In the genomic region with DNA sequence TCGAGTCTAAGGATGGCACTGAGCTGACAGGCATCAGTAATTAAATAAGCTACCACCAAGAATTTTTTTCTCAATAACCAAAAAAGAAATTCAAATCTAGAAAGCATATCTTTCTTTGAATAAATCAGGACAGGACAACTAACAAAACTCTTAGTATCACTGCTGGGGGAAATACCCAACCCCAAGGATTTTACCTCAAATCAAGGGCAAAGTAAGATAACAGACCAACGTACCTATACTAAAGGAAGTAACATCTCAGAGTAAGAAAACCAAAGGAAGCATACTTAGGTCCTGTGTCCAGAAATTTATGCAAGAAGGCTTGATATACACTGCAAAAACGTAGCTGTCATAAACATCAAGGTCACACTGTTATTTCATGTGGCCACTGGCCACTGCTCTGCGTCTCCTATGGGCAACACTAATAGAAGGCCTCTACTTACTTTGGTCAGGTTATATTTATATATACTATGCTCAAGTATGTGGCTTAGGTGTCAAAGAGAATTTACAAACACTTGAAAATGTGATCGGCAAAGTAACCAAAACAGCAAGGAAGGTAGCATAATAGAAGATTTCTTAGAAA, we compare ENCODE assay signal across 8 mouse cellular contexts. TPM values are rescaled to one million over a fixed set of nuclear protein-coding genes. Genes with fewer than 3 reads are reported as not detected.
DNase-seq lines count a peak whose midpoint lies in the region; ATAC-seq lines count a peak whose summit lies in the region.

No protein-coding gene starts in this region.

- no peak for ATAC-seq in heart, embryonic 15.5 days (replicated peaks; ENCODE audit: insufficient number of reproducible peaks, insufficient read depth, low FRiP score, low read depth)
- ATAC-seq in activated CD4-positive, CD25-positive, alpha-beta regulatory T cell, adult 4 months = peak; percentile 9
- no peak for ATAC-seq in hindbrain, embryonic 12.5 days (ENCODE audit: low FRiP score)
- no peak for ATAC-seq in midbrain, embryonic 11.5 days (ENCODE audit: low FRiP score)
- no peak for ATAC-seq in megakaryocyte-erythroid progenitor cell, adult 5-6 weeks (replicated peaks; ENCODE audit: low FRiP score, low TSS enrichment, poor library complexity, severe bottlenecking)

- DNase-seq in heart, adult 9 months (ENCODE audit: low spot score in 2 of 2) = no peak
- DNase-seq in midbrain, embryonic 11.5 days (ENCODE audit: low spot score, missing footprints) = no peak
- DNase-seq in adrenal gland, adult 2 months = no peak
- no peak for DNase-seq in embryo, embryonic 10.5 days (ENCODE audit: low spot score)

- peaks cover 7% of the 10 kb centered on the region for H3K4me1 ChIP-seq in heart, embryonic 15.5 days (replicated peaks)
- peaks cover 11% of the 10 kb centered on the region for H3K4me1 ChIP-seq in hindbrain, embryonic 12.5 days
- peaks cover 8% of the 10 kb centered on the region for H3K4me1 ChIP-seq in midbrain, embryonic 11.5 days (ENCODE audit: control insufficient read depth, insufficient read depth, low read length)

- H3K4me3 ChIP-seq in heart, embryonic 15.5 days = peak overlapping the region; percentile 69
- peak overlapping the region; percentile 56 for H3K4me3 ChIP-seq in hindbrain, embryonic 12.5 days
- peak overlapping the region; percentile 88 for H3K4me3 ChIP-seq in midbrain, embryonic 11.5 days (ENCODE audit: low read depth, low read length)

- 62% methylated on average over 5 of the region's 5 CpGs for WGBS in heart, embryonic 15.5 days
- 82% methylated on average over 5 of the region's 5 CpGs for WGBS in hindbrain, embryonic 12.5 days
- 76% methylated on average over 5 of the region's 5 CpGs for WGBS in midbrain, embryonic 11.5 days

- peak overlapping the region; percentile 81 for H3K4me2 ChIP-seq in heart, embryonic 15.5 days
- peak overlapping the region; percentile 73 for H3K4me2 ChIP-seq in hindbrain, embryonic 12.5 days (replicated peaks)
- peak overlapping the region; percentile 81 for H3K4me2 ChIP-seq in midbrain, embryonic 11.5 days

- peak overlapping the region; percentile 63 for H3K9ac ChIP-seq in heart, embryonic 15.5 days
- H3K9ac ChIP-seq in hindbrain, embryonic 12.5 days = peak overlapping the region; percentile 79
- peak overlapping the region; percentile 87 for H3K9ac ChIP-seq in midbrain, embryonic 11.5 days (ENCODE audit: low read length)

- H3K9me3 ChIP-seq in heart, embryonic 15.5 days (replicated peaks) = no peaks in the 10 kb centered on the region
- H3K9me3 ChIP-seq in hindbrain, embryonic 12.5 days (replicated peaks) = no peaks in the 10 kb centered on the region
- no peaks in the 10 kb centered on the region for H3K9me3 ChIP-seq in midbrain, embryonic 11.5 days (ENCODE audit: control insufficient read depth, low read length)

- H3K27me3 ChIP-seq in heart, embryonic 15.5 days = no peaks in the 10 kb centered on the region
- H3K27me3 ChIP-seq in hindbrain, embryonic 12.5 days = no peaks in the 10 kb centered on the region
- no peaks in the 10 kb centered on the region for H3K27me3 ChIP-seq in midbrain, embryonic 11.5 days (ENCODE audit: control insufficient read depth, insufficient read depth, low read length)

- no peaks in the 10 kb centered on the region for H3K36me3 ChIP-seq in heart, embryonic 15.5 days
- H3K36me3 ChIP-seq in hindbrain, embryonic 12.5 days = no peaks in the 10 kb centered on the region
- no peaks in the 10 kb centered on the region for H3K36me3 ChIP-seq in midbrain, embryonic 11.5 days (ENCODE audit: control insufficient read depth, insufficient read depth, low read length)

- peak overlapping the region; percentile 98; the same call in 1 of the 2 replicates for H3K27ac ChIP-seq in heart, embryonic 15.5 days
- no peak overlapping the region for H3K27ac ChIP-seq in hindbrain, embryonic 12.5 days
- no peak overlapping the region for H3K27ac ChIP-seq in midbrain, embryonic 11.5 days (ENCODE audit: low read depth, low read length)

RNA-seq across cellular contexts. Expression of gene Wdr37, which starts 2.0 kb away (rescaled TPM):
- polyA plus RNA-seq in heart, embryonic 15.5 days (2015; fragmentation: Nextera tagmentation; extraction: Ambion mirVana) = 15.5 and 19.8 TPM in 2 replicates
- 10 to 100 TPM; 41.7 to 47.6 TPM for polyA plus RNA-seq in activated CD4-positive, CD25-positive, alpha-beta regulatory T cell, adult 4 months (2017; shearing (Covaris generic))
- polyA plus RNA-seq in hindbrain, embryonic 12.5 days (2016; fragmentation: Nextera tagmentation; extraction: Ambion mirVana) = 56.7 and 62.9 TPM in 2 replicates
- polyA plus RNA-seq in midbrain, embryonic 11.5 days (2014; fragmentation: Nextera tagmentation; extraction: Ambion mirVana) = 46.2 and 53.9 TPM in 2 replicates
- 15.6 and 25.5 TPM in 2 replicates for total RNA-seq in megakaryocyte-erythroid progenitor cell, adult 5-6 weeks (2014; fragmentation: Nextera tagmentation)
- 29.4 and 34.1 TPM in 2 replicates for total RNA-seq in megakaryocyte-erythroid progenitor cell, adult 5-6 weeks (2017)
- total RNA-seq in adrenal gland, adult 2 months (2021) = 10 to 100 TPM; 34.4 to 46.4 TPM
- polyA plus RNA-seq in adrenal gland, adult 2 months (2012; rRNA removed) = 5.8 and 7.7 TPM in 2 replicates

RNA-seq across cellular contexts. Expression of gene Idi1, which starts 15.6 kb away (rescaled TPM):
- polyA plus RNA-seq in heart, embryonic 15.5 days (2015; fragmentation: Nextera tagmentation; extraction: Ambion mirVana) = 38.2 and 49.3 TPM in 2 replicates
- 10 to 100 TPM; 37.8 to 53.1 TPM for polyA plus RNA-seq in activated CD4-positive, CD25-positive, alpha-beta regulatory T cell, adult 4 months (2017; shearing (Covaris generic))
- 104 and 109 TPM in 2 replicates for polyA plus RNA-seq in hindbrain, embryonic 12.5 days (2016; fragmentation: Nextera tagmentation; extraction: Ambion mirVana)
- 179 and 207 TPM in 2 replicates for polyA plus RNA-seq in midbrain, embryonic 11.5 days (2014; fragmentation: Nextera tagmentation; extraction: Ambion mirVana)
- 25.7 and 30.0 TPM in 2 replicates for total RNA-seq in megakaryocyte-erythroid progenitor cell, adult 5-6 weeks (2014; fragmentation: Nextera tagmentation)
- 64.9 and 102 TPM in 2 replicates for total RNA-seq in megakaryocyte-erythroid progenitor cell, adult 5-6 weeks (2017)
- total RNA-seq in adrenal gland, adult 2 months (2021) = 100 to 1,000 TPM in 1 of 2 experiments, 10 to 100 TPM in 1; 70.8 to 157 TPM
- 7.1 and 10.4 TPM in 2 replicates for polyA plus RNA-seq in adrenal gland, adult 2 months (2012; rRNA removed)
